Mouse (Mus musculus) embryonic facial prominence, embryonic 11.5 days (tissue): ENCODE measurements around the gene Rnf103. TPM values are rescaled to one million over a fixed set of nuclear protein-coding genes. Genes with fewer than 3 reads are reported as not detected.

Experiments
- ATAC-seq: fragments of 200-750 bp; cut with Nextera tagmentation; replicated peaks from 2 replicates; pipeline ENCODE4 v1.8.0; 2017; ENCODE audit warnings: low read depth; ENCODE audit not compliant: insufficient number of reproducible peaks, low FRiP score, low TSS enrichment
- DNase-seq: peaks from one replicate; pipeline ENCODE4 v3.0.0-alpha.2; 2015; ENCODE audit warnings: low spot score
- H3K27ac ChIP-seq: fragments of 300-500 bp; sonication (generic); replicated peaks from 2 replicates; pipeline ENCODE4 v1.5.1; 2014; ENCODE audit warnings: mild to moderate bottlenecking, low read depth, low read length, control low read depth
- H3K27me3 ChIP-seq: fragments of 300-500 bp; sonication (generic); 2 replicates; pipeline ENCODE4 v1.6.1; 2014; ENCODE audit warnings: mild to moderate bottlenecking, low read length, moderate library complexity, mixed read lengths; ENCODE audit not compliant: control insufficient read depth, insufficient read depth
- H3K36me3 ChIP-seq: fragments of 300-500 bp; sonication (generic); replicated peaks from 2 replicates; pipeline ENCODE4 v1.6.1; 2014; ENCODE audit warnings: low read depth, mild to moderate bottlenecking, low read length, moderate library complexity, mixed read lengths; ENCODE audit not compliant: control insufficient read depth, insufficient read depth
- H3K4me1 ChIP-seq: fragments of 300-500 bp; sonication (generic); 2 replicates; pipeline ENCODE4 v1.6.1; 2014; ENCODE audit warnings: low read length, mixed read lengths; ENCODE audit not compliant: control insufficient read depth, insufficient read depth
- H3K4me2 ChIP-seq: fragments of 300-500 bp; sonication (generic); 2 replicates; pipeline ENCODE4 v1.6.1; 2014; ENCODE audit warnings: low read depth, mild to moderate bottlenecking, control low read depth, low read length, moderate library complexity
- H3K4me3 ChIP-seq: fragments of 300-500 bp; sonication (generic); 2 replicates; pipeline ENCODE4 v1.5.1; 2014; ENCODE audit warnings: low read depth, low read length, control low read depth
- H3K9ac ChIP-seq: fragments of 300-500 bp; sonication (generic); replicated peaks from 2 replicates; pipeline ENCODE4 v1.6.1; 2014; ENCODE audit warnings: mild to moderate bottlenecking, control low read depth, low read length
- H3K9me3 ChIP-seq: fragments of 300-500 bp; sonication (generic); replicated peaks from 2 replicates; pipeline ENCODE4 v1.6.1; 2016; ENCODE audit warnings: mild to moderate bottlenecking, low read length, inconsistent platforms, mixed read lengths; ENCODE audit not compliant: control insufficient read depth
- WGBS: fragments of 180-500 bp; shearing (Covaris S2); extraction: QIAGEN DNeasy Blood & Tissue Kit; methylation state at CpG from one replicate; pipeline ENCODE4 v1.1.7; 2014; 5-methylcytosine and 5-hydroxymethylcytosine counted together
- polyA plus RNA-seq: library from polyadenylated mRNA; unstranded; fragments of >200 nt; fragmentation: Nextera tagmentation; extraction: Ambion mirVana; gene quantifications from 2 replicates; pipeline ENCODE4 v1.2.1, GENCODE M21; 2014

Gene Rnf103
- polyA plus RNA-seq, 1 experiment from 2014 or later, result 19.1 TPM

DNA sequence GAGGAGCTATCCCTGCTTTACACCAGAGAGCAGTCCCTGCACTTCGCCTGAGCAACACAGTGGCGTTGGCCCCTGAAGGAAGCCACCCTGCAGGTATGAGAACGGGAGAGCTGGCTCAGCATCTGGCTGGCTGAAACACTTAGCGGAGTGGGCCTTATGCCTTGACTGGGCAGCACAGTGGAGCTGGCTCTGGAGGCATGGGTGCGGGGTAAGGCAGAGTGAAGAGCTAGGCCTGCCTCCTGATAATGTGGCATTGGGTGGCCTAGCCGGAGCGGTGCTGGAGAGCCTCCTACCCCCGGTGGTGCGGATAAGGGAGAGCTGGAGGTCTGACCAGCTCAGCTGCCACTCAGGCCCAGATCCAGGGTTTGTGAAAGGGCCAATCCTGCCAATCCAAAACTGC, 34.1 kb downstream of the Rnf103 start:
- no peaks in the 10 kb centered on the region for H3K9me3 ChIP-seq
- H3K27ac ChIP-seq, result no peak overlapping the region
- no peak overlapping the region for H3K9ac ChIP-seq
- DNase-seq (no peak), ATAC-seq (no peak)
- no peak overlapping the region for H3K4me3 ChIP-seq
- no peaks in the 10 kb centered on the region for H3K4me1 ChIP-seq
- WGBS, result 84% methylated on average over 9 of the region's 9 CpGs
- no peak overlapping the region for H3K4me2 ChIP-seq
- H3K27me3 ChIP-seq, result no peaks in the 10 kb centered on the region
- H3K36me3 ChIP-seq, result no peaks in the 10 kb centered on the region

- DNase-seq (no peak), ATAC-seq (no peak)
- H3K4me2 ChIP-seq, result no peak overlapping the region
- WGBS, result 89% methylated on average over 8 of the region's 8 CpGs
- H3K9me3 ChIP-seq, result no peaks in the 10 kb centered on the region
- H3K27ac ChIP-seq, result no peak overlapping the region
- no peaks in the 10 kb centered on the region for H3K36me3 ChIP-seq
- no peaks in the 10 kb centered on the region for H3K27me3 ChIP-seq
- no peak overlapping the region for H3K4me3 ChIP-seq
- no peaks in the 10 kb centered on the region for H3K4me1 ChIP-seq
- H3K9ac ChIP-seq, result no peak overlapping the region
Measured at GRCm38 (mm10) chr6:71530176-71530575, 36.5 kb downstream of the Rnf103 start.

DNA sequence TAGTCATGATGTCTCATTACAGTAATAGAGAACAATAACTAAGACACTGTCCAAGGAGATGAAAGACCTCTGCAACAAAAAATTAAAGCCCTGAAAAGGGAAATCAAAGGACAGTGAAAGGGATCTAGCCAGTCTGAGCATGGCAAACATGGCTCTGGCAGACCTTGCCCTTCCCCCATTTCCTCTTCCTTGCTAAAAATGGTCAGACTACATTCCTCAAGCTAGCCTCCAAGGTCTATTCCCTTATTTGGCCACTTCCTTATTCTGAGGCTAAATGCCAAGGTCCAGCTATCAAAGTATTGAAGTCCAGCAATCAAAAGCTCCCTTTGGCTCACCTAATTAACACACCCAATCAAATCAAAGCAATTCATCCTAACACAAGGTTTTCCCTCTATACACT, 43.6 kb downstream of the Rnf103 start:
- ATAC-seq, result no peak
- H3K4me1 ChIP-seq, result no peaks in the 10 kb centered on the region
- H3K9ac ChIP-seq, result no peak overlapping the region
- no peak overlapping the region for H3K4me3 ChIP-seq
- no peak overlapping the region for H3K27ac ChIP-seq
- H3K9me3 ChIP-seq, result no peaks in the 10 kb centered on the region
- no peak overlapping the region for H3K4me2 ChIP-seq
- no peaks in the 10 kb centered on the region for H3K27me3 ChIP-seq
- no peaks in the 10 kb centered on the region for H3K36me3 ChIP-seq
- DNase-seq, result peak; percentile 3

- Histone ChIP-seq H3K36me3 (no peaks in the 10 kb centered on the region), H3K27ac (peak within 1 kb of the TSS; percentile 95), H3K4me1 (no peaks in the 10 kb centered on the region), H3K27me3 (no peaks in the 10 kb centered on the region), H3K4me3 (peak within 1 kb of the TSS; percentile 57), H3K9ac (peak within 1 kb of the TSS; percentile 90), H3K9me3 (no peaks in the 10 kb centered on the region), H3K4me2 (peak within 1 kb of the TSS; percentile 50)
- peak; percentile 92 for DNase-seq
- WGBS, result under 1% methylated on average over 58 of the region's 59 CpGs
- peak; percentile 97 for ATAC-seq
Measured at GRCm38 (mm10) chr6:71543686-71544499, 50.2 kb downstream of the Rnf103 start, which contains the start of gene Chmp3. TSS of gene Chmp3 (plus strand) at chr6:71543797.

DNA sequence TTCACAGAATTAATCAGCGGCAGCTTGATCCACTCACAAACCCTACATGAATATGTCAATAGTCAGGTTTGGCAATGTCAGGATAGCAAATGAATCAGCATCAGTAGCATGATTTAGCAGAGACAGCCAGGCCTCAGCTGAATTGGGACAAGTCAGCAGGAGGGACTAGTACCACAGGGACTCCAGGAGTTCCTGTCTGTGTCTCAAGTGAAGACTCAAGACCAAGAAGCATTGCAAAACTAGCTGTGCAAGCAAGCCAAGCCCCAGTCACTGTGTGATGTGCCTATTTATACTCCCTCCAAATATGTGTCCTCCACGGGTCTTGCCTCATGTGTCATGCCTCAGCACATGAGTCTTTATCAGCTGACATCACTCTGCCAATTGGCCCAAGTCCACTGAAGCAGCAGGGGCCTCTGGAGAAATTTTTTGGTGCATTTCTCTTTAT, 61.8 kb downstream of the Rnf103 start:
- H3K27ac ChIP-seq, result no peak overlapping the region
- WGBS, result 93% methylated on average over 2 of the region's 2 CpGs
- DNase-seq (no peak), ATAC-seq (no peak)
- H3K36me3 ChIP-seq, result no peaks in the 10 kb centered on the region
- H3K4me2 ChIP-seq, result no peak overlapping the region
- H3K9me3 ChIP-seq, result no peaks in the 10 kb centered on the region
- no peaks in the 10 kb centered on the region for H3K27me3 ChIP-seq
- H3K4me1 ChIP-seq, result no peaks in the 10 kb centered on the region
- H3K4me3 ChIP-seq, result no peak overlapping the region
- H3K9ac ChIP-seq, result no peak overlapping the region

GRCm38 (mm10) chr6:71556826-71557225, 63.1 kb downstream of the Rnf103 start:
- no peaks in the 10 kb centered on the region for H3K36me3 ChIP-seq
- H3K4me3 ChIP-seq, result no peak overlapping the region
- ATAC-seq, result no peak
- no peak overlapping the region for H3K27ac ChIP-seq
- H3K9ac ChIP-seq, result no peak overlapping the region
- no peak overlapping the region for H3K4me2 ChIP-seq
- H3K9me3 ChIP-seq, result no peaks in the 10 kb centered on the region
- H3K4me1 ChIP-seq, result no peaks in the 10 kb centered on the region
- 95% methylated on average over 2 of the region's 2 CpGs for WGBS
- no peak for DNase-seq
- no peaks in the 10 kb centered on the region for H3K27me3 ChIP-seq

Other genes starting within 250 kb of the Rnf103 start
- gene Krcc1, start 222.2 kb upstream of the Rnf103 start, polyA plus RNA-seq, result 35.7 and 41.1 TPM in 2 replicates
- gene Smyd1, start 171.7 kb upstream of the Rnf103 start, polyA plus RNA-seq, result 0.63 and 1.6 TPM in 2 replicates
- gene Cd8b1, start 171.1 kb upstream of the Rnf103 start, polyA plus RNA-seq, result not detected in 2 replicates
- gene Cd8a, start 120.5 kb upstream of the Rnf103 start, polyA plus RNA-seq, result not detected in 2 replicates
- gene Rmnd5a, start 53.3 kb upstream of the Rnf103 start, polyA plus RNA-seq, result 9.8 and 11.2 TPM in 2 replicates
- 53.6 and 53.8 TPM in 2 replicates for gene Chmp3, start 49.9 kb downstream of the Rnf103 start, polyA plus RNA-seq
- gene Kdm3a, start 139.1 kb downstream of the Rnf103 start, polyA plus RNA-seq, result 48.8 and 57.9 TPM in 2 replicates
- 25.1 and 27.8 TPM in 2 replicates for gene Reep1, start 213.7 kb downstream of the Rnf103 start, polyA plus RNA-seq